Mouse (Mus musculus) embryonic facial prominence, embryonic 15.5 days (tissue): ENCODE measurements at regions not wholly inside any gene's neighbourhood (a gene's known extent, or its start where the extent isn't known, plus 50 kb on each side); places are given as distances from the start of the nearest gene placed in this dataset.

Experiments used
- ATAC-seq: fragments of 200-750 bp; cut with Nextera tagmentation; 2 replicates; pipeline ENCODE4 v1.8.0; 2017; ENCODE audit warnings: low read depth, moderate TSS enrichment; ENCODE audit not compliant: insufficient number of reproducible peaks, low FRiP score, low TSS enrichment
- H3K27ac ChIP-seq: fragments of 300-500 bp; sonication (generic); replicated peaks from 2 replicates; pipeline ENCODE4 v1.5.1; 2015; ENCODE audit warnings: mild to moderate bottlenecking, inconsistent platforms
- H3K27me3 ChIP-seq: fragments of 300-500 bp; sonication (generic); 2 replicates; pipeline ENCODE4 v1.6.1; 2015; ENCODE audit warnings: inconsistent platforms
- H3K36me3 ChIP-seq: fragments of 300-500 bp; sonication (generic); 2 replicates; pipeline ENCODE4 v1.6.1; 2015; ENCODE audit warnings: mild to moderate bottlenecking, inconsistent platforms
- H3K4me1 ChIP-seq: fragments of 300-500 bp; sonication (generic); 2 replicates; pipeline ENCODE4 v1.6.1; 2015; ENCODE audit warnings: inconsistent platforms
- H3K4me2 ChIP-seq: fragments of 300-500 bp; sonication (generic); replicated peaks from 2 replicates; pipeline ENCODE4 v1.6.1; 2015; ENCODE audit warnings: mild to moderate bottlenecking, inconsistent platforms
- H3K4me3 ChIP-seq: fragments of 300-500 bp; sonication (generic); replicated peaks from 2 replicates; pipeline ENCODE4 v1.5.1; 2015; ENCODE audit warnings: mild to moderate bottlenecking, inconsistent platforms
- H3K9ac ChIP-seq: fragments of 300-500 bp; sonication (generic); 2 replicates; pipeline ENCODE4 v1.6.1; 2015; ENCODE audit warnings: inconsistent platforms
- H3K9me3 ChIP-seq: fragments of 300-500 bp; sonication (generic); replicated peaks from 2 replicates; pipeline ENCODE4 v1.6.1; 2016; ENCODE audit warnings: inconsistent platforms
- WGBS: fragments of 180-500 bp; shearing (Covaris S2); methylation state at CpG from one replicate; pipeline ENCODE4 v1.1.7; 2015; 5-methylcytosine and 5-hydroxymethylcytosine counted together

- Histone ChIP-seq H3K4me1 (peaks cover 61% of the 10 kb centered on the region), H3K36me3 (no peaks in the 10 kb centered on the region)
- WGBS, result 82% methylated on average over 5 of the region's 5 CpGs
Measured at GRCm38 (mm10) chr2:128337791-128338190, 212.0 kb downstream of the Bcl2l11 start.

GRCm38 (mm10) chr2:128338474-128338873 is 212.6 kb downstream of the Bcl2l11 start:
- Histone ChIP-seq H3K9me3 (no peaks in the 10 kb centered on the region), H3K4me3 (no peak overlapping the region), H3K27ac (no peak overlapping the region; the same call in 1 of the 2 replicates), H3K27me3 (no peaks in the 10 kb centered on the region), H3K4me2 (no peak overlapping the region), H3K36me3 (no peaks in the 10 kb centered on the region), H3K4me1 (peaks cover 60% of the 10 kb centered on the region), H3K9ac (no peak overlapping the region)
- 57% methylated on average over 4 of the region's 4 CpGs for WGBS
- ATAC-seq, result no peak

More at GRCm38 (mm10) chr2:128337791-128338190, 212.0 kb downstream of the Bcl2l11 start:
- no peak for ATAC-seq
- Histone ChIP-seq H3K4me2 (no peak overlapping the region), H3K9me3 (no peaks in the 10 kb centered on the region), H3K27me3 (no peaks in the 10 kb centered on the region), H3K9ac (no peak overlapping the region), H3K27ac (no peak overlapping the region), H3K4me3 (no peak overlapping the region)

- Histone ChIP-seq H3K36me3 (no peaks in the 10 kb centered on the region), H3K4me3 (no peak overlapping the region), H3K4me2 (peak overlapping the region; percentile 13; the same call in 1 of the 2 replicates), H3K27me3 (no peaks in the 10 kb centered on the region), H3K9me3 (no peaks in the 10 kb centered on the region), H3K27ac (peak overlapping the region; percentile 61), H3K9ac (no peak overlapping the region), H3K4me1 (peaks cover 53% of the 10 kb centered on the region)
- peak; percentile 46; the same call in 1 of the 2 replicates for ATAC-seq
- 5% methylated on average over 8 of the region's 8 CpGs for WGBS
Measured at GRCm38 (mm10) chr2:128339061-128339642, 213.3 kb downstream of the Bcl2l11 start.

- 16% methylated on average over 19 of the region's 19 CpGs for WGBS
- Histone ChIP-seq H3K4me1 (peaks cover 46% of the 10 kb centered on the region), H3K27ac (peak overlapping the region; percentile 61), H3K4me2 (peak overlapping the region; percentile 13; the same call in 1 of the 2 replicates), H3K4me3 (no peak overlapping the region), H3K9me3 (no peaks in the 10 kb centered on the region), H3K36me3 (no peaks in the 10 kb centered on the region), H3K27me3 (no peaks in the 10 kb centered on the region), H3K9ac (no peak overlapping the region)
- peak; percentile 79 for ATAC-seq
Measured at GRCm38 (mm10) chr2:128339643-128340487, 214.0 kb downstream of the Bcl2l11 start.

GRCm38 (mm10) chr2:128340631-128341240 is 214.9 kb downstream of the Bcl2l11 start:
- Histone ChIP-seq H3K4me3 (no peak overlapping the region), H3K4me2 (no peak overlapping the region; the same call in 1 of the 2 replicates), H3K4me1 (peaks cover 46% of the 10 kb centered on the region), H3K9me3 (no peaks in the 10 kb centered on the region), H3K27me3 (no peaks in the 10 kb centered on the region), H3K9ac (no peak overlapping the region), H3K27ac (peak overlapping the region; percentile 61), H3K36me3 (no peaks in the 10 kb centered on the region)
- WGBS, result 88% methylated on average over 5 of the region's 5 CpGs
- no peak for ATAC-seq

- H3K27me3 ChIP-seq, result no peaks in the 10 kb centered on the region
- H3K9me3 ChIP-seq, result no peaks in the 10 kb centered on the region
- no peaks in the 10 kb centered on the region for H3K36me3 ChIP-seq
- no peak overlapping the region for H3K9ac ChIP-seq
- peaks cover 45% of the 10 kb centered on the region for H3K4me1 ChIP-seq
- WGBS, result 74% methylated on average over 9 of the region's 9 CpGs
- ATAC-seq, result no peak
- no peak overlapping the region for H3K27ac ChIP-seq
- H3K4me2 ChIP-seq, result no peak overlapping the region
- H3K4me3 ChIP-seq, result no peak overlapping the region
Measured at GRCm38 (mm10) chr2:128342212-128342611, 216.4 kb downstream of the Bcl2l11 start.

- no peak overlapping the region for H3K4me2 ChIP-seq
- H3K4me1 ChIP-seq, result peaks cover 15% of the 10 kb centered on the region
- no peaks in the 10 kb centered on the region for H3K27me3 ChIP-seq
- peak; percentile 77; the same call in 1 of the 2 replicates for ATAC-seq
- no peaks in the 10 kb centered on the region for H3K9me3 ChIP-seq
- H3K27ac ChIP-seq, result peak overlapping the region; percentile 58; the same call in 1 of the 2 replicates
- H3K4me3 ChIP-seq, result no peak overlapping the region
- WGBS, result 23% methylated on average over 11 of the region's 11 CpGs
- H3K9ac ChIP-seq, result no peak overlapping the region
- no peaks in the 10 kb centered on the region for H3K36me3 ChIP-seq
Measured at GRCm38 (mm10) chr2:128345557-128345956, 219.7 kb downstream of the Bcl2l11 start.

- Histone ChIP-seq H3K9me3 (no peaks in the 10 kb centered on the region), H3K4me3 (no peak overlapping the region), H3K27me3 (no peaks in the 10 kb centered on the region), H3K36me3 (no peaks in the 10 kb centered on the region), H3K4me2 (no peak overlapping the region), H3K27ac (no peak overlapping the region), H3K4me1 (peaks cover 10% of the 10 kb centered on the region), H3K9ac (no peak overlapping the region)
- WGBS, result 83% methylated on average over 2 of the region's 2 CpGs
- no peak for ATAC-seq
Measured at GRCm38 (mm10) chr2:128348556-128348955, 222.7 kb downstream of the Bcl2l11 start.

GRCm38 (mm10) chr2:128351405-128351804 is 225.6 kb downstream of the Bcl2l11 start:
- Histone ChIP-seq H3K27me3 (no peaks in the 10 kb centered on the region), H3K4me1 (no peaks in the 10 kb centered on the region), H3K36me3 (no peaks in the 10 kb centered on the region), H3K4me3 (no peak overlapping the region), H3K4me2 (no peak overlapping the region), H3K9me3 (no peaks in the 10 kb centered on the region), H3K27ac (no peak overlapping the region), H3K9ac (no peak overlapping the region)
- no peak for ATAC-seq
- 89% methylated on average over 16 of the region's 16 CpGs for WGBS

GRCm38 (mm10) chr2:128352533-128352932 is 226.7 kb downstream of the Bcl2l11 start:
- no peak for ATAC-seq
- Histone ChIP-seq H3K36me3 (no peaks in the 10 kb centered on the region), H3K4me1 (no peaks in the 10 kb centered on the region), H3K9me3 (no peaks in the 10 kb centered on the region), H3K4me3 (no peak overlapping the region), H3K27ac (no peak overlapping the region), H3K27me3 (no peaks in the 10 kb centered on the region), H3K9ac (no peak overlapping the region), H3K4me2 (no peak overlapping the region)
- WGBS, result 33% methylated on average over 1 of the region's 1 CpGs

GRCm38 (mm10) chr2:128353457-128353856 is 227.6 kb downstream of the Bcl2l11 start:
- H3K9me3 ChIP-seq, result no peaks in the 10 kb centered on the region
- no peak overlapping the region for H3K4me2 ChIP-seq
- H3K27ac ChIP-seq, result no peak overlapping the region
- H3K9ac ChIP-seq, result no peak overlapping the region
- no peaks in the 10 kb centered on the region for H3K4me1 ChIP-seq
- 79% methylated on average over 3 of the region's 3 CpGs for WGBS
- H3K27me3 ChIP-seq, result no peaks in the 10 kb centered on the region
- no peaks in the 10 kb centered on the region for H3K36me3 ChIP-seq
- H3K4me3 ChIP-seq, result no peak overlapping the region
- no peak for ATAC-seq
